8 mouse cellular contexts compared by ENCODE assay signal in the genomic region with DNA sequence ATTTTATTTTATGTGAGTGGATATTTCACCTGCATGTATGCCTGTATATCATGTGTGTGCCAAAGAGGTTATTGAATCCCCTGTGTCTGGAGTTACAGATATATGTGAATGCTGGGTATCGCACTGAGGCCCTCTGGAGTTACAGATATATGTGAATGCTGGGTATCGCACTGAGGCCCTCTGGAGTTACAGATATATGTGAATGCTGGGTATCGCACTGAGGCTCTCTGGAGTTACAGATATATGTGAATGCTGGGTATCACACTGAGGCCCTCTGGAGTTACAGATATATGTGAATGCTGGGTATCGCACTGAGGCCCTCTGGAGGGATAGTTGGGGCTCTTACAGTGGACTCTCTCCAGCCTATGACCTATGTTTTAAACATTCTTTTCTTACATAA.
DNase-seq lines count a peak whose midpoint lies in the region; ATAC-seq and TF ChIP-seq lines count a peak whose summit lies in the region.
"Not testable (repeated sequence)": the region's sequence is repeated elsewhere in the genome, so short reads cannot be mapped to it uniquely, and the experiment has no call there.

No protein-coding gene starts in this region.

- peak; percentile 18; the same call in 1 of the 2 replicates for ATAC-seq in kidney, embryonic 15.5 days (replicated peaks; ENCODE audit: low FRiP score)
- ATAC-seq in liver, embryonic 11.5 days (replicated peaks; ENCODE audit: low FRiP score) = peak; percentile 86
- peak; percentile 95 for ATAC-seq in liver, embryonic 13.5 days (ENCODE audit: low read depth)
- ATAC-seq in liver, embryonic 15.5 days (ENCODE audit: insufficient read depth) = peak; percentile 95
- ATAC-seq in liver, postnatal 0 days = peak; percentile 64

- H3K36me3 ChIP-seq in erythroblast, embryonic 14.5 days (ENCODE audit: control insufficient read depth); kidney, embryonic 15.5 days; liver, embryonic 11.5 days (ENCODE audit: control insufficient read depth, insufficient read depth, low read length); liver, embryonic 13.5 days; liver, embryonic 15.5 days (replicated peaks); liver, postnatal 0 days (replicated peaks; ENCODE audit: insufficient read depth, low read length): not testable (repeated sequence)

- H3K4me2 ChIP-seq in kidney, embryonic 15.5 days; liver, embryonic 11.5 days; liver, postnatal 0 days (ENCODE audit: low read depth, low read length): not testable (repeated sequence)
- peak overlapping the region; percentile 51 for H3K4me2 ChIP-seq in liver, embryonic 13.5 days
- H3K4me2 ChIP-seq in liver, embryonic 15.5 days = peak overlapping the region; percentile 44; the same call in 1 of the 2 replicates

- H3K27ac ChIP-seq in kidney, embryonic 15.5 days; liver, embryonic 11.5 days (ENCODE audit: low read depth, low read length); liver, postnatal 0 days (ENCODE audit: low read depth): not testable (repeated sequence)
- peak overlapping the region; percentile 94 for H3K27ac ChIP-seq in liver, embryonic 13.5 days
- peak overlapping the region; percentile 92 for H3K27ac ChIP-seq in liver, embryonic 15.5 days (replicated peaks)

- 90% methylated on average over 4 of the region's 4 CpGs for WGBS in kidney, embryonic 15.5 days
- WGBS in liver, embryonic 11.5 days = 83% methylated on average over 4 of the region's 4 CpGs
- WGBS in liver, embryonic 13.5 days (ENCODE audit: insufficient replicate concordance) = 48% methylated on average over 4 of the region's 4 CpGs
- WGBS in liver, embryonic 15.5 days (ENCODE audit: insufficient replicate concordance) = 58% methylated on average over 4 of the region's 4 CpGs
- 81% methylated on average over 4 of the region's 4 CpGs for WGBS in liver, postnatal 0 days (ENCODE audit: insufficient replicate concordance)

- peak; percentile 56 for DNase-seq in c-Kit-negative CD71-positive TER-119-positive erythroid progenitor cells, embryonic 14.5 days (ENCODE audit: low read depth, low spot score)
- peak; percentile 73 for DNase-seq in c-Kit-positive CD71-positive TER-119-positive erythroid progenitor cells, embryonic 14.5 days (ENCODE audit: low spot score)
- DNase-seq in liver, embryonic 11.5 days (ENCODE audit: low spot score); liver, postnatal 0 days: not testable (repeated sequence)
- DNase-seq in liver, embryonic 13.5 days = peak; percentile 66

- H3K9me3 ChIP-seq in erythroblast, embryonic 14.5 days (ENCODE audit: control insufficient read depth, low read length); kidney, embryonic 15.5 days (replicated peaks); liver, embryonic 11.5 days (ENCODE audit: control insufficient read depth, low read length); liver, embryonic 13.5 days (replicated peaks); liver, embryonic 15.5 days (replicated peaks); liver, postnatal 0 days (ENCODE audit: low read length): not testable (repeated sequence)

- H3K27me3 ChIP-seq in erythroblast, embryonic 14.5 days (ENCODE audit: control insufficient read depth); kidney, embryonic 15.5 days; liver, embryonic 11.5 days (replicated peaks; ENCODE audit: control insufficient read depth, insufficient read depth, low read length); liver, embryonic 13.5 days; liver, embryonic 15.5 days; liver, postnatal 0 days (ENCODE audit: insufficient read depth, low read length): not testable (repeated sequence)

- H3K9ac ChIP-seq in kidney, embryonic 15.5 days; liver, embryonic 11.5 days (ENCODE audit: low read depth, low read length); liver, embryonic 15.5 days; liver, postnatal 0 days (replicated peaks): not testable (repeated sequence)
- H3K9ac ChIP-seq in liver, embryonic 13.5 days = peak overlapping the region; percentile 47

- not testable (repeated sequence) for TF ChIP-seq CTCF in liver, postnatal 0 days (IDR thresholded peaks at IDR 0.05; ENCODE audit: low read depth)

- H3K4me3 ChIP-seq in erythroblast, embryonic 14.5 days (replicated peaks) = peak overlapping the region; percentile 28
- not testable (repeated sequence) for H3K4me3 ChIP-seq in kidney, embryonic 15.5 days (replicated peaks); liver, embryonic 11.5 days (ENCODE audit: low read depth, low read length); liver, embryonic 13.5 days (replicated peaks); liver, embryonic 15.5 days (replicated peaks); liver, postnatal 0 days (ENCODE audit: low read depth, low read length)

- H3K4me1 ChIP-seq in erythroblast, embryonic 14.5 days (ENCODE audit: control insufficient read depth) = peaks cover 72% of the 10 kb centered on the region
- not testable (repeated sequence) for H3K4me1 ChIP-seq in kidney, embryonic 15.5 days; liver, embryonic 11.5 days (replicated peaks; ENCODE audit: control insufficient read depth, insufficient read depth, low read length); liver, postnatal 0 days (ENCODE audit: insufficient read depth)
- peaks cover 47% of the 10 kb centered on the region for H3K4me1 ChIP-seq in liver, embryonic 13.5 days (replicated peaks)
- peaks cover 30% of the 10 kb centered on the region for H3K4me1 ChIP-seq in liver, embryonic 15.5 days (replicated peaks)

- peak; percentile 90; the same call in 1 of the 2 replicates for TF ChIP-seq EP300 in liver, postnatal 0 days (IDR thresholded peaks at IDR 0.05; ENCODE audit: low read depth)

Comparison
In these comparisons a context has a peak if more than half of its experiments do, and no peak if none do; other contexts are left out.
1. ATAC-seq: peak in every context shown above with its lines; median percentile 95 in liver, embryonic 13.5 days; 95 in liver, embryonic 15.5 days; 86 in liver, embryonic 11.5 days; 64 in liver, postnatal 0 days; 18 in kidney, embryonic 15.5 days.